Mouse (Mus musculus): ENCODE results near the gene Srpk2. TPM values are rescaled to one million over a fixed set of nuclear protein-coding genes. Genes with fewer than 3 reads are reported as not detected.
"Not testable (repeated sequence)": the region's sequence is repeated elsewhere in the genome, so short reads cannot be mapped to it uniquely, and the experiment has no call there.

Srpk2 gene
- polyA plus RNA-seq (2012; rRNA removed) = 5.3 and 7.8 TPM in 2 replicates

DNA sequence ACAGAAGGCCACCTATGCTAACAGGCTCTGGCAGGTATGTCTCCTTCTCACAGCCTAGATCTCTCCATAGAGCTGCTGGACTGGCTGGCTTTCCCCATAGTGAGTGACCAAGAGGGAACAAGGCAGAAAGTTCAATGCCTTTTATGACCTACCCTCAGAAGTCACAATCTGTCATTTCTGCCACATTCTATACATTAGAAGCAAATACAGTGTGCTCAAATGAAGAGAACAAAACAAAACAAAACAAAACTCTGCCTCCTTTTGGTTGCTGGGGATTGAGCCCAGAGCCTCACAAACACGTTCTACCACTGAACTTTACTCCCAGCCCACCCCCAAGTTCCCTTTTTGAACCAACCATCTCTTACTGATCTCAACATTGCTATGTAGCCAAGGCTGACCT is at the start of gene Srpk2:
TSS of gene Srpk2 (minus strand) at position 101 of the 400 bp plus-strand sequence.
- 57% methylated on average over 1 of the region's 1 CpGs for WGBS
- TF ChIP-seq POLR2A (IDR thresholded peaks at IDR 0.05; ENCODE audit: borderline replicate concordance, extremely low read depth, low read depth, low read length) = no peak
- H3K4me1 ChIP-seq (ENCODE audit: control insufficient read depth, insufficient read depth, low read length) = no peaks in the 10 kb centered on the region

DNA sequence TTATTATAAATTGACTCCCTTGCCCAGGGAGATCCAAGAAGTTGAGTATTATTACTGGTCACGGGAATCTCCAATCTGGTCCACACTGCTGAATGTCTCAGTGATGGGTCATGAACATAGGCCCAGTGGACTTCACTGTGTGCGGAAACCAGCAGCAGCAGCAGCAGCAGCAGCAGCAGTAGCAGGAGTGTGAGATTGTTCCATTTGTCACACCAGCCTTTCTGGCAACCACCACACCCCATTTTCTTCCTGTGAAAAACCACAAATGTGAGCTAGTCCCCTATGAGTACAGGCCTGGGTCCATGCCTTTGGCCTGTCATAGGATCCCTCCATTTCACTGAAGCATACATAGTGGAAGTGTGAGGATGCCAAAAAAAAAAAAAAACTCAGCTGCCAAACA is 37.5 kb upstream of the Srpk2 start:
- no peak overlapping the region for H3K4me3 ChIP-seq (replicated peaks; ENCODE audit: extremely low read depth, low read depth, low read length)
- TF ChIP-seq CTCF (IDR thresholded peaks at IDR 0.05; ENCODE audit: insufficient read depth, low read length) (no peak), POLR2A (IDR thresholded peaks at IDR 0.05; ENCODE audit: borderline replicate concordance, extremely low read depth, low read depth, low read length) (no peak)
- 93% methylated on average over 2 of the region's 2 CpGs for WGBS
- no peaks in the 10 kb centered on the region for H3K4me1 ChIP-seq (ENCODE audit: control insufficient read depth, insufficient read depth, low read length)
- DNase-seq = no peak

More for the DNA sequence above, at the start of gene Srpk2:
- H3K4me3 ChIP-seq (replicated peaks; ENCODE audit: extremely low read depth, low read depth, low read length) = no peak within 1 kb of the TSS
- no peak for DNase-seq

DNA sequence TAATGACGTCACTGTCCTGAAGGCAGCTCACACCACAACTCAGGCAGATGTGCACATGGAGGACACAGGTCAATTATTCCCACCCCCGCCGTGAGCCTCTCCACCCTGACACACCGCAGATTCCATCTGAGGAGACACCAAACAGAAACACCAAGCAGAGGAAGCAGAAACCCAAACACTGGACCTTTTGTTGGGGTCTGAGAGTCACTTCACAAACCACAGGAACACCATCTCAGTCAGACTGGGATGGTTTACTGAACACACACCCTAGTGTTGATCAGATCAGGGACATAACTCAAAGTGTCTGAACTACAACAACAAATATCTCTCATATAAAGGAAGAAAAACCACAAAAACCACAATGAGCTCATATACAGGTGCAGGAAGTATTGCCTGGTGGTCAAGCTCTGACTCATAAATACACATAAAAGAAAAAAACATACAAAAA is 34.5 kb upstream of the Srpk2 start:
- DNase-seq = no peak
- TF ChIP-seq CTCF (IDR thresholded peaks at IDR 0.05; ENCODE audit: insufficient read depth, low read length) = no peak
- TF ChIP-seq POLR2A (IDR thresholded peaks at IDR 0.05; ENCODE audit: borderline replicate concordance, extremely low read depth, low read depth, low read length) = no peak

DNA sequence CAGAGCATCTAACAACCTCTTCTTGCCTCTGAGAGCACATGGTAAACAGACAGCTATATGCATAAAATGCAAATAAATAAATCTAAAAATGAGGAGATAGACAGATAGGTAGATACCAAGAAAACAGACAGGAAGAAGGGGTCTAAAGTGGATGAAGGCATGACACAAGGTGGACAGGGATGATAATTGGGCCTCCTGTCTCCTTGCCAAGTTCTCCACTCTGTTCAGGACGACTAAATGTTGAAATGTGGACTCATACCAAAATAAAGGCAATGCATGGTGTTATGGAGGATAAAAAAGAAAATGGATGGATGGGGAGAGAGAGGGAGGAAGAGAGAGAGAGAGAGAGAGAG is 33.7 kb upstream of the Srpk2 start:
- Histone ChIP-seq H3K4me1 (ENCODE audit: control insufficient read depth, insufficient read depth, low read length) (no peaks in the 10 kb centered on the region), H3K4me3 (replicated peaks; ENCODE audit: extremely low read depth, low read depth, low read length) (no peak overlapping the region)
- WGBS = 38% methylated on average over 1 of the region's 1 CpGs
- no peak for DNase-seq
- TF ChIP-seq POLR2A (IDR thresholded peaks at IDR 0.05; ENCODE audit: borderline replicate concordance, extremely low read depth, low read depth, low read length) = no peak

More for the DNA sequence above, 34.5 kb upstream of the Srpk2 start:
- WGBS = 60% methylated on average over 4 of the region's 4 CpGs
- no peak overlapping the region for H3K4me3 ChIP-seq (replicated peaks; ENCODE audit: extremely low read depth, low read depth, low read length)
- no peaks in the 10 kb centered on the region for H3K4me1 ChIP-seq (ENCODE audit: control insufficient read depth, insufficient read depth, low read length)

DNA sequence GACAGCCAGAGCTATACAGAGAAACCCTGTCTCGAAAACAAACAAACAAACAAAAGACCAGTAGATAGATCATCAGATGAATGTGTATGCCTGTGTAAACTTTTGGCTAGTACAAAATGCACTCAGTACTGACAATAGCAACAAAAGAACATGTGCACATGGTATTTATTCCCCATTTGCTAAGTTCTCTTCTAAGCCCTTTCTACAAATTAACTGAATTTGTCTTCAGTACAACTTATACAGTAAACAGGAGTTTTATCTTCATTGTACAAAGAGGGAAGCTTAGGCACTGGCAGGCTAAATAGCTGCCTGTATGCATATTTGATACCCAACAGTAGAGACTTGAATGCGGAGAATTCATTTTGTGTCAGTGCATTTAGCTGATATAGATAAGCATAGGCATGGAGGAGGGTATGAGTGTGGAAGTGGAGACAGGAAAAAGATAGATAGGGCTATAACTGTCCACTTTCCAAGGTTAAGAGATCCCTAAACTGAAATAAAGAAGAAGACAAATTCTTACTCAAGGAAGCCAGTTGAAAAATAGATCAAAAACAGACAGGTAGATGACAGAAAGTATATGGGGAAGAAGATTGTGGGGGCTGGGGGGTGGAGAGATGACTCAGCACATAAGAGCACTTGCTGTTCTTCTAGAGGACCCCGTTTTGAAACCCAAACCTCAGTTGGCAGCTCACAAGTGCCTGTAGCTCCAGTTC is 33.2 kb upstream of the Srpk2 start:
- H3K4me3 ChIP-seq (replicated peaks; ENCODE audit: extremely low read depth, low read depth, low read length) = no peak overlapping the region
- TF ChIP-seq CTCF (IDR thresholded peaks at IDR 0.05; ENCODE audit: insufficient read depth, low read length) = no peak
- 69% methylated on average over 3 of the region's 3 CpGs for WGBS
- no peaks in the 10 kb centered on the region for H3K4me1 ChIP-seq (ENCODE audit: control insufficient read depth, insufficient read depth, low read length)
- no peak for DNase-seq

DNA sequence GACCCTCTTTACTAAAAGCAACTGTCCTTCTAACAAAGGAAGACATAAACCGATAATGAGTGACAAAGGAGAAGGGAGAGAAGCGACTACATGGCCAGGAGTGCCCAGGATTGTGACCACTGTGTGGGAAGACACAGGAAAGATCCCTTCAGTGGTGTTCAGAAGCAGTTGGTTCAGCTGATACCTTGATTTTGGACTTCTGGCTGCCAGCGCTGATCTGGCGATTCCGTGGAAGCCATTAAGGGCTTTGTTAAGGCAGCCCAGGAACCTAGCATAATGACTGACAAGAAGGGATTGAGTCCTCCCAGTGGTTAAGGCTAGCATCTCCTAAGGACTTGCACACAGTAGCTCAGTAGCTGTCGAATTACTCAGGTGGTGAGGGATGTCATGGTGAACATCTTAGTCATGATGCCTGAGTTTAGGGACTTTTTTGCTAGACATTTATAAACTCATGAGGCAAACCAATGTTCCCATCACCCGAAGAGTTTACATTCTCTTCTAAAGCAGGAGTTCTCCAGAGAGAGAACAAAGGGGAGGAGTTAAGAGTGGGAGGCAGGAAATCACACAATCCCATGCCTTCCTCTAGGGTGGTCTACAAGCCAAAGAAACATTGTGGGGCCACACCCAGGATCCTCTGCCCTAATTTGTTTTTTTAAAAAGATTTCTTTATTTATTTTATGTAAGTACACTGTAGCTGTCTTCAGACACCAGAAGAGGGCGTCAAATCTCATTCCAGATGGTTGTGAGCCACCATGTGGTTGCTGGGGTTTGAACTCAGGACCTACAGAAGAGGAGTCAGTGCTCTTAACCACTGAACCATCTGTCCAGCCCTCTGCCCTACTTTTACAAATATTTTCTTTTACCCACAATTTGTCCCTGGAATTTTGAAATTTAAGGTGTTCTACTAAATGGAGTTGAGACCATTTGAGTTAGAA is 29.3 kb upstream of the Srpk2 start:
- TF ChIP-seq CTCF (IDR thresholded peaks at IDR 0.05; ENCODE audit: insufficient read depth, low read length) = no peak
- no peak for TF ChIP-seq POLR2A (IDR thresholded peaks at IDR 0.05; ENCODE audit: borderline replicate concordance, extremely low read depth, low read depth, low read length)
- WGBS = 84% methylated on average over 8 of the region's 8 CpGs

DNA sequence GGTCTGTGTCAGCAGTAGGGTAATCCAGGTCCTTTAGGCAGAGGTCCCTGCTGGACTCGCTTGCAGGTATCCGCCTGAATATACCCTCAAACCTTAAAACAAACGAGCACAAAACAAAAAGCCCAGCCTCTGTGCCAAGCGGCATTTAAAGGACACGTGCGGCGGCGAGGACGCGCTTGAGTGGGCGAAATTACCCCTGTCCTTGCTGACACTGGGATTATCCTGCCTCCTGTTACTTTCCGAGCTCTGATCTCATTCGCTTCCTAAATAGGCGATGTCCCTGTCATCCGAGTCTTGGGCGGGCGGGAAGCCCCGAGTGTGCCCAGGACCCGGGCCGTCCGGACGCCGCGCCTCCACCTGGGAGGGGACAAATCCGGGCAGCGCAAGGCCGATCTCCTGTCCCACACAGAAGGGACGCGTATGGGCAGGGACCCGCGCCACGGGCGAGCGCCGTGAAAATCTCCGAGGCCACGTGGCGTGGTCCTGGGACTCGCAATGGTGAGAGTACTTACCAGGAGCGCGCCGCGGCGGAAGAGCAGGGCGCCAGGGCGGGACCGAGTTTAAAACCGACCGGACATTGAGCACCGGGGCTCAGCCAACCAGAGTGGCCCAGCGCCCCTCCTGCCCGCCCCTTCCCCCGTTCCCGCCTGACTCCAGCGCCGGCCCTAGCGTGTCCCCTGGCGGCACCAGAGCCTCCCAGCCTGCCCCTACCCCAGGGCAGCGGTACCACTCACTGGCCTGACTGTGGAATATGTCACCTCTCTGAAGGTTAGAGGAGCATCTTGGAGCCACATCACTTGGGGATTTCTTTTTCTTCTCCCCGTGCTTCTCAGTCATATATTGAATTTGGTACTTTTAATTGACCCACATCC is 27.9 kb upstream of the Srpk2 start:
- DNase-seq = peak; percentile 69
- 3% methylated on average over 60 of the region's 60 CpGs for WGBS
- TF ChIP-seq CTCF (IDR thresholded peaks at IDR 0.05; ENCODE audit: insufficient read depth, low read length) (no peak), POLR2A (IDR thresholded peaks at IDR 0.05; ENCODE audit: borderline replicate concordance, extremely low read depth, low read depth, low read length) (no peak)
- no peaks in the 10 kb centered on the region for H3K4me1 ChIP-seq (ENCODE audit: control insufficient read depth, insufficient read depth, low read length)
- H3K4me3 ChIP-seq (replicated peaks; ENCODE audit: extremely low read depth, low read depth, low read length) = peak overlapping the region; percentile 86

More for the DNA sequence above, 29.3 kb upstream of the Srpk2 start:
- no peak for DNase-seq
- Histone ChIP-seq H3K4me1 (ENCODE audit: control insufficient read depth, insufficient read depth, low read length) (no peaks in the 10 kb centered on the region), H3K4me3 (replicated peaks; ENCODE audit: extremely low read depth, low read depth, low read length) (no peak overlapping the region)

DNA sequence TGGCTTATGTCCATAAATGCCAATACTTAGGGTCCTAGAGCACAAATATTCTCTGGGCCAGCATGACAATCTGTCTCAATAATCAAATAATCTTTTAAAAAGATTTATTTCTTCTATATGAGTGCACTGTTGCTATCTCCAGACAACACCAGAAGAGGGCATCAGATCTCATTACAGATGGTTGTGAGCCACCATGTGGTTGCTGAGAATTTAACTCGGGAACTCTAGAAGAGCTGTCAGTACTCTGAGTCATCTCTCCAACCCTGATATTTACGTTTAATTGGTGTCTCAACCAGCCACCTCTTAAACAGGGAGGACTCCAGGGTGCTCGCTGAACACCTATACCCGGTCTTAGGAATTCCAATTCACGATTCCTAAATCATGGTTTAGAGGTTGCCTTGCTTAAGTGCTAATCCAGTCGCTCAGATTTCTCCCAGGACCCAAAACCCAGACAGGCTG is 27.3 kb upstream of the Srpk2 start:
- 30% methylated on average over 6 of the region's 6 CpGs for WGBS
- not testable (repeated sequence) for H3K4me1 ChIP-seq (ENCODE audit: control insufficient read depth, insufficient read depth, low read length); H3K4me3 ChIP-seq (replicated peaks; ENCODE audit: extremely low read depth, low read depth, low read length)
- DNase-seq = peak; percentile 21

DNA sequence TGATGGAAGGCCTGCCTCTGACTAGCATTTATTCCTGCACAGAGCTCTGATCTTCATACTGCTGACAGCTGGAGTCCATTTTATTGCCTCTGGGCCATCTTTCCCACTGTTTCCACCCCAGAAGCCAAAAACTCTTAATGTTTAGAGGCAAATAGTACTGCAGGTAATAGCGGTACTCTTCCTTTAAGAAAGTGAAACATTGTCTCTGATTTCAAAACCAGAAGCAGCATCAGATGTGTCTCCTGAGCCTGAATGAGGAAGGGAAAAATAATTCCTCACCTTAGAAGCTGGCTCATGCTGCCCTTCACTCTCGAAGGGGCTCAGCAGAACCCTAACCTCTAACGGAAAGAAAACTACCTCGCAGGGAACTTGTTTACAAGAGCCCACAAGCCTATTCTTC is 26.8 kb upstream of the Srpk2 start:
- 96% methylated on average over 4 of the region's 4 CpGs for WGBS
- no peak overlapping the region for H3K4me3 ChIP-seq (replicated peaks; ENCODE audit: extremely low read depth, low read depth, low read length)
- no peak for DNase-seq

More for the DNA sequence above, 26.8 kb upstream of the Srpk2 start:
- H3K4me1 ChIP-seq (ENCODE audit: control insufficient read depth, insufficient read depth, low read length) = no peaks in the 10 kb centered on the region
- TF ChIP-seq CTCF (IDR thresholded peaks at IDR 0.05; ENCODE audit: insufficient read depth, low read length) = no peak
- no peak for TF ChIP-seq POLR2A (IDR thresholded peaks at IDR 0.05; ENCODE audit: borderline replicate concordance, extremely low read depth, low read depth, low read length)

Measured in lung, adult 2 months (tissue).